Mouse (Mus musculus) hindlimb bud, embryonic 11.5 days (tissue): Measurements from ENCODE around the gene Ifnlr1.

Source experiments
- DNase-seq: peaks from one replicate; pipeline ENCODE4 v3.0.0-alpha.2; 2012; ENCODE audit warnings: low read depth, low spot score; ENCODE audit errors: extremely low spot score

Ifnlr1 gene

DNA sequence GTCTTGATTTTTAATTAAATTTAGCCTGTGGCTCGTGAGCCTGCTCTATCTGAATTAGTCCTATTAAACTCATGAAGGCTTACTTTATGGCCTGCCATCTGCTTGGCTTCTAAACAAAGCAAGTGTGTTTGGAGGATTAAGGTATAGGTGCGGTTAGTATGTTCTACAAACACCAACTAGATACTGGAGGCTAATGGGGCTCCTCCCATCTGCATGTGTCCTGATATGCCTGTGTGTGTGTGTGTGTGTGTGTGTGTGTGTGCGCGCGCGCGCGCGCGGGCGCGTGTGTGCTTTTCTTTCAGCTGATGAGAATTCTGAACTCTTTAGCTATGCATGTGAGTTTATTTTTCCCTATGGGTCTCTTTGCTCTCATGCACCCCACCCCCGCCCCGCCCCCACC is 53.6 kb downstream of the Ifnlr1 start:
- no peak for DNase-seq

GRCm38 (mm10) chr4:135743520-135743919 is 57.4 kb downstream of the Ifnlr1 start:
- no peak for DNase-seq

- DNase-seq, result no peak
Measured at GRCm38 (mm10) chr4:135744726-135745448, 58.8 kb downstream of the Ifnlr1 start.

DNA sequence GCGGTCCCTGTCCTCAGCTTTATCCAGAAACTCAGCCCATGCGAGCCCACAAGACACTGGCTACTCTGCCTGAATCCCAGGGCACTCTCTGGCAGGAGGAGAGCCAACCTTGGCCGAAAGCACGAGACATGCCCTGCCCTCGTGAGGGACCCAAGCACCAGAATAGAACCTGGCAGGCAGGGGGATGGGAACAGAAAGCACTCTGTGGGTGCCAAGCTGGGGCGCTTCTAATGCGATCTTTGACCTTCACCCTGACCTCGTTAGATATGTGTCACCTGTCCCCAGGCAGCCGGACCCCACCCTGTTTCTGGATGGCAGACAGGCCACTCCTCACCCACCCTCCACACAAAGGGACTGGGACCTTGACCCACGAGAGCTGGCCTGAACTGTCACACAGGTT is 59.5 kb downstream of the Ifnlr1 start:
- DNase-seq, result no peak

DNA sequence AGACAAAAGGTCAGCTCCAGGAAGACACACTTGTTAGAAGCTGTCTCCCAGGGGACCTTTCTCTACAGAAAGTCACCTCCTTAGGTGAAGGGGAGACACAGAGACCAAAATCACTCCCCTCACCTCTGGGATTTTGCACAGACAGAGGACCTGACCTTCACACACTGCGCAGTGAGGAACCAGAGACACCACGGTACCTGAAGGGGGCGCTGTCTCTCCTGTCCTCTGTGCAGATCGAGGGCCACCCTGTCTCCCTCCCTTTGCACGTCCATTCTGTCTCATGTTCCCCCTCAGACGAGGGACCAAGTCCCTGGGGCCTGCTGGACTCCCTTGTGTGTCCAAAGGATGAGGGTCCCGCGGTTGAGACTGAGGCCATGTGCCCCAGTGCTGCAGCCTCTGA is 64.8 kb downstream of the Ifnlr1 start:
- no peak for DNase-seq

DNA sequence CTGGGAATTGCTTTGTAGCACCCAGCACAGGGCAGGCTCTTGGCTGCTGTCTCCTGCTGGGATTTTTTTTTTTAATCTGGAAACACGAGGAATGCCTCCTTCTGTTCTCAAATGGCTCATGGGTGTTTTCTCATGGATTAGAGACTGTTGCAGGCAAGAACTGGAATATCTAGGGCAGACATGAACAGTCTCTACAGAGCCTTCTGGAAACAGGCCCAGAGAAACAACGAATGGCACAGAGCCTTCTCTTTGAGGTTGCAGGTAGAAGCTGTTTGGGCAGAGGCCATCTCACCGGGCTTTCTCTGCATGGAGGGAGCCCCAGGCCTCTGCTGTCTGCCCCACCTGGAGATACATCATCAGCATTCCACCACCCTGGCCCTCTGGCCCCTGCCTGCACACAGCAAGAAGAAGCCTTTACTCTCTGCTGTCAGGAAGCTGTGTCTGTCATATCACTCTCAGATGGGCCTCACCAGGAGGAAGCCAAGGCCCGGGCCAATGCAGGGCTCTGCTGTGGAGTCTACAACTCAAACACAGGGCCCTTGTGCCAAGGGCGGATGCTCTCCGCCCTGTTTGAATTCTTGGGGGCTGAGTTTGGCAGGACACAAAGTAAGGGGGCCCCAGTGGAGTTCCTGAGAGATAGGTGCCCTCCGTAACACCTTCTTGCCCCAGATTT is 66.2 kb downstream of the Ifnlr1 start:
- DNase-seq, result no peak

- no peak for DNase-seq
Measured at GRCm38 (mm10) chr4:135752779-135753164, 66.7 kb downstream of the Ifnlr1 start.
